Comparison of ENCODE assay signal across 15 mouse cellular contexts in genomic region chr2:154584931-154585601, GRCm38 (mm10). TPM values are rescaled to one million over a fixed set of nuclear protein-coding genes. Genes with fewer than 3 reads are reported as not detected.
DNase-seq lines count a peak whose midpoint lies in the region; ATAC-seq and TF ChIP-seq lines count a peak whose summit lies in the region.
"Had no signal": no experiment of that assay in that cellular context is flagged by ENCODE, and none has a peak within 500 bp of the region (broad histone marks: within the 10 kb centered on the region; RNA-seq: fewer than 3 reads in every experiment).

No protein-coding gene starts in this region.

- peaks cover 9% of the 10 kb centered on the region for H3K36me3 ChIP-seq in heart, embryonic 12.5 days
- H3K36me3 ChIP-seq in forebrain, postnatal 0 days (ENCODE audit: insufficient read depth), result no peaks in the 10 kb centered on the region

- DNase-seq in heart, adult 9 months (ENCODE audit: low spot score in 2 of 2), result no peak
- peak; percentile 36 for DNase-seq in retina, postnatal 1 day
- DNase-seq in retina, embryonic 14.5 days (ENCODE audit: low spot score), result no peak
- DNase-seq in forebrain, postnatal 0 days, result no peak
- DNase-seq in embryo, embryonic 11 days, result no peak
- DNase-seq in urinary bladder, postnatal 25 days (ENCODE audit: low spot score), result no peak
- no peak for DNase-seq in gastrocnemius, postnatal 36 days
- DNase-seq: adrenal gland, adult 2 months; kidney, postnatal 10 days had no signal

- intact Hi-C loops in gastrocnemius, postnatal 36 days (cut with DNase I), result no loop called here

- no peak overlapping the region for H3K4me3 ChIP-seq in heart, embryonic 12.5 days
- no peak overlapping the region for H3K4me3 ChIP-seq in forebrain, postnatal 0 days (ENCODE audit: low read depth, low read length)

- 0 out of 2 replicates have a peak overlapping the region, but pooled peaks have one; percentile 8 for H3K4me2 ChIP-seq in heart, embryonic 12.5 days
- no peak overlapping the region for H3K4me2 ChIP-seq in forebrain, postnatal 0 days (ENCODE audit: low read depth)
- H3K4me2 ChIP-seq: liver, embryonic 11.5 days had no signal

- peaks cover 21% of the 10 kb centered on the region for H3K4me1 ChIP-seq in heart, embryonic 12.5 days (replicated peaks)
- H3K4me1 ChIP-seq in forebrain, postnatal 0 days (ENCODE audit: insufficient read depth), result peaks cover 16% of the 10 kb centered on the region

- TF ChIP-seq CTCF in forebrain, postnatal 0 days (IDR thresholded peaks at IDR 0.05; ENCODE audit: low read depth), result no peak

- H3K9ac ChIP-seq in heart, embryonic 12.5 days, result no peak overlapping the region
- H3K9ac ChIP-seq in forebrain, postnatal 0 days, result no peak overlapping the region

- no peaks in the 10 kb centered on the region for H3K27me3 ChIP-seq in heart, embryonic 12.5 days (replicated peaks)
- H3K27me3 ChIP-seq in forebrain, postnatal 0 days (ENCODE audit: insufficient read depth, low read length), result no peaks in the 10 kb centered on the region

- no peak for ATAC-seq in heart, embryonic 12.5 days (ENCODE audit: insufficient number of reproducible peaks, low FRiP score)
- no peak for ATAC-seq in forebrain, postnatal 0 days

- WGBS in heart, embryonic 12.5 days, result 60% methylated on average over 17 of the region's 17 CpGs
- 39% methylated on average over 17 of the region's 17 CpGs for WGBS in forebrain, postnatal 0 days

- no peak overlapping the region for H3K27ac ChIP-seq in heart, embryonic 12.5 days (ENCODE audit: poor library complexity, severe bottlenecking)
- H3K27ac ChIP-seq in forebrain, postnatal 0 days (ENCODE audit: low read depth, low read length), result peak overlapping the region; percentile 70
- H3K27ac ChIP-seq: macrophage had no signal

- H3K9me3 ChIP-seq in heart, embryonic 12.5 days (replicated peaks), result 0 out of 2 replicates have a peak, but pooled peaks cover 4% of the 10 kb centered on the region
- no peaks in the 10 kb centered on the region for H3K9me3 ChIP-seq in forebrain, postnatal 0 days (ENCODE audit: low read length)

RNA-seq across cellular contexts. Expression of gene E2f1, which starts 15.4 kb away (rescaled TPM):
- polyA plus RNA-seq in heart, embryonic 12.5 days (2016; fragmentation: Nextera tagmentation; extraction: Ambion mirVana), result 21.7 and 21.8 TPM in 2 replicates
- total RNA-seq in forebrain, postnatal 0 days (2014; rRNA removed), result 2.8 and 3.0 TPM in 2 replicates
- polyA plus RNA-seq in forebrain, postnatal 0 days (2015; fragmentation: Nextera tagmentation; extraction: Ambion mirVana), result 4.7 and 4.9 TPM in 2 replicates
- under 1 TPM; 0.48 to 0.69 TPM for total RNA-seq in gastrocnemius, postnatal 36 days (2021)

RNA-seq across cellular contexts. Expression of gene Pxmp4, which starts 18.4 kb away (rescaled TPM):
- 18.9 and 20.5 TPM in 2 replicates for polyA plus RNA-seq in heart, embryonic 12.5 days (2016; fragmentation: Nextera tagmentation; extraction: Ambion mirVana)
- 13.2 and 15.0 TPM in 2 replicates for total RNA-seq in forebrain, postnatal 0 days (2014; rRNA removed)
- 16.6 and 17.9 TPM in 2 replicates for polyA plus RNA-seq in forebrain, postnatal 0 days (2015; fragmentation: Nextera tagmentation; extraction: Ambion mirVana)
- total RNA-seq in gastrocnemius, postnatal 36 days (2021), result 10 to 100 TPM; 10.8 to 11.8 TPM

RNA-seq across cellular contexts. Expression of gene Necab3, which starts 26.4 kb away (rescaled TPM):
- polyA plus RNA-seq in heart, embryonic 12.5 days (2016; fragmentation: Nextera tagmentation; extraction: Ambion mirVana), result 0.27 and 0.87 TPM in 2 replicates
- 14.5 and 16.3 TPM in 2 replicates for total RNA-seq in forebrain, postnatal 0 days (2014; rRNA removed)
- 14.7 and 17.2 TPM in 2 replicates for polyA plus RNA-seq in forebrain, postnatal 0 days (2015; fragmentation: Nextera tagmentation; extraction: Ambion mirVana)
- total RNA-seq in gastrocnemius, postnatal 36 days (2021), result under 1 TPM; 0.27 to 0.28 TPM

RNA-seq across cellular contexts. Expression of gene Zfp341, which starts 28.0 kb away (rescaled TPM):
- polyA plus RNA-seq in heart, embryonic 12.5 days (2016; fragmentation: Nextera tagmentation; extraction: Ambion mirVana), result 0.78 and 0.82 TPM in 2 replicates
- total RNA-seq in forebrain, postnatal 0 days (2014; rRNA removed), result 8.8 and 10.2 TPM in 2 replicates
- polyA plus RNA-seq in forebrain, postnatal 0 days (2015; fragmentation: Nextera tagmentation; extraction: Ambion mirVana), result 1.3 and 1.4 TPM in 2 replicates
- total RNA-seq in gastrocnemius, postnatal 36 days (2021), result 1 to 10 TPM; 2.2 to 2.3 TPM

RNA-seq across cellular contexts. Expression of gene 4930519P11Rik, which starts 28.2 kb away (rescaled TPM):
- polyA plus RNA-seq in heart, embryonic 12.5 days (2016; fragmentation: Nextera tagmentation; extraction: Ambion mirVana), result 0.64 TPM in 1 of 2 replicates, not detected in the other
- 1.1 TPM in 1 of 2 replicates, not detected in the other for total RNA-seq in forebrain, postnatal 0 days (2014; rRNA removed)
- 0.64 TPM in 1 of 2 replicates, not detected in the other for polyA plus RNA-seq in forebrain, postnatal 0 days (2015; fragmentation: Nextera tagmentation; extraction: Ambion mirVana)
- not detected for total RNA-seq in gastrocnemius, postnatal 36 days (2021)
- total RNA-seq: left cerebral cortex, adult 18-20 months had no signal
- polyA plus RNA-seq: heart, embryonic 14.5 days; intestine, embryonic 14.5 days; liver, embryonic 11.5 days; macrophage had no signal

Comparison
In these comparisons a context has a peak if more than half of its experiments do, and no peak if none do; other contexts are left out.
1. RNA of gene Necab3, which starts 26.4 kb away (total RNA-seq): 14.5 to 16.3 TPM in forebrain, postnatal 0 days; 0.27 to 0.28 TPM in gastrocnemius, postnatal 36 days; every median in the first group is over 10 times any median in the second.